Mouse (Mus musculus) 3134 (cell line): ENCODE measurements around the gene Gpr153.
A peak's percentile ranks its signal among the peaks of the same experiment; 100 is the strongest.

Experiments
- DNase-seq: peaks from one replicate; pipeline ENCODE4 v3.0.0-alpha.2; 2011; ENCODE audit warnings: low spot score; ENCODE audit not compliant: insufficient read length; ENCODE audit errors: extremely low read depth

Gene Gpr153

DNA sequence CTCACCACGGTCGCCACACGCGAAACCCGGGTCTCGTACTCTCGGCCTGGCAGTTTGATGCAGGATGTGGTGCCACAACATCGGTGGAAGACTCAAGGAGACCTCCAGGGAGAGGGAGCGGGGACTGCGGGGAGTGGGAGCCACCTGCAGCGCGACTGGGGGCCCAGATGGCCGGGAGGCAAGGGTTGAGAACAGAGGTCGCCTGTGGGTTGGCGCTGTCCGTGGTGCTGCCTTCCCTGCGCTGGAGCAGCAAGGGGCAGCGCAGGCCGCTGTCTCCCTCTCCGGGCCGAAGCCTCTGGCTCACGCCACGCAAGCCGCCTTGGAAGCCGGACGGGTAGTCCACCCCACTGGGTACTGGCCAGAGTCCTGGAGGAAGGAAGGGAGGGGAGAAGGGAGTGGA, 12.9 kb downstream of the Gpr153 start:
- no peak for DNase-seq

DNA sequence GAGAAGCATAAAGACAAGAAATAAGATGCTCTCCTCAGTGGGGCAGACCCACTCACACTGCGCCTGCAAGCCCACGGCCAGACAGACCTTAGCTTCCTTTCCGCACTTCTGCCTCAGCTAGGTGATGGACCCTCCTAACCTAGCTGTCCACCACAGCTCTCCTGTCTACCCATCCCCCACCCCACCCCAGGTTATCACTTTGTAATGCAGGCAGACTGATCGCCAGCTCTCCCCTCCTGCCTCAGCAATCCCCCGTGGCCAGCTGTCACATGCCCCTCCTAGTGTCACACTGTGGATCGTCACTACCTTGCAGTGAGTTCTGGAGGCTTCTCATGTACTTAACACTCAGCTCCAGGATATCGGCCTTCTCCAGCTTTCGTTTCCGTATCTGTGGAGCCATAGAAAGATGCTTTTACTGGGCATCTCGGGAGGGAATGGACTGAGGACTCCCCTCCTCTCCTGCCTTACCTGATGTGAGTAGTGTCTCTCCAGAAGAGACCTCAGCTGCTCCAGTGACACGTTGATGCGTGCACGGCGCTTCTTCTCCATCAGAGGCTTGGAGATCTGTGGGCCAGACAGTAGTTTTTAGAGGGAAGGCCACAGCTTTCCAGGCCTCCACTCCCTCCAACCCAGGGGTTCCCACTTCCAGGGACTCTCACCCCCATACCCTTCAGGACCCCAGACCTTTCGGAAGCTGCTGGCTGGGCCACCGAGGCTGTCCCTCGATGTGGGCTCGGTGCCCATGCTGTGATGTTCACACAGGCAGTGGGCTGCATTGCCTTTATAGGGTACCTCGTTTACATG, 13.5 kb downstream of the Gpr153 start:
- DNase-seq: no peak

DNA sequence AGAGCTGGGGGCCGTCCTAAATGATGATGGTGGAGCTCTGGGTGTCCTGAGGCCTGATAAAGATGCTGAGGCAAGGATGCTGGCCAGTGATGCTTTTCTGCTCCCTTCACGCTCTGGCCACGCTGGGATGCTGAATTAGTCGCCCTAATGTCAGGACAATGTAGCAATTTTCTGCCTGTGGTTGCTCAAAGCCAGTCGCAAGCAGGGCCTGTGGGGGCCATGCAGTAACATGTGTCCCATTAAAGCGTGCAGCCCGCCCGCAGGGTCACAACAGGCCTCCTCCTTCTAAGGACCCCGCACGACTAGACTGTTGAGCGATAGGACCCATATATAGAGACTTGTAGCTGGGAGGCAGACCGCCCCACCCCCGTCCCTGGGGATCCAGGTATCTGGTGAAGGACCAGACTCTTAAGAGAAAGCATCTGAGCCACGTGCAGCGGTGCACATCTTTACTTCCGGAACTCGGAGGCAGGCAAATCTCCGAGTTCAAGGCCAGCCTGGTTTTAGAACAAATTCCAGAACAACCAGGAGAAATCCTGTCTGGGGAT, 14.4 kb downstream of the Gpr153 start:
- DNase-seq: no peak

DNA sequence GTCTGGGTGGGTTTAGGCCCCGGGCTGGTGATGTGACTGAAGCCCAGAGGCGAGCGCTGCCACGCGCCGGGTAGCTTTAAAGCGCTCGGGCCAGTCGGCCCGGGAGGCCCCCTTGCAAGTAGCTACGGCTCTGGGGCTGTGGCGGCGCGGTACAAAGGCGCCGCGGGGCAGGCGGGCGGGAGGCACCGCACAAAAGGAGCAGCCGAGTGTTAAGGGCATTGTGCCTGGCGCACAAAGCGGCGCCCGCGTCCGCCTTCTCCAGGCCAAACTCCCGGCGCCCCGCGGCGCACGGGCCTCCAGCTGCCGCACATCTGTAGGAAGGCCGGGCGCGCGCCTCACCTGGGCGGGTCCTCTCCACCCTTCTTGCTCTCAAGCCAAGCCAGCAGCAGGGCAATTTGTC, 16.4 kb downstream of the Gpr153 start:
- no peak for DNase-seq

DNA sequence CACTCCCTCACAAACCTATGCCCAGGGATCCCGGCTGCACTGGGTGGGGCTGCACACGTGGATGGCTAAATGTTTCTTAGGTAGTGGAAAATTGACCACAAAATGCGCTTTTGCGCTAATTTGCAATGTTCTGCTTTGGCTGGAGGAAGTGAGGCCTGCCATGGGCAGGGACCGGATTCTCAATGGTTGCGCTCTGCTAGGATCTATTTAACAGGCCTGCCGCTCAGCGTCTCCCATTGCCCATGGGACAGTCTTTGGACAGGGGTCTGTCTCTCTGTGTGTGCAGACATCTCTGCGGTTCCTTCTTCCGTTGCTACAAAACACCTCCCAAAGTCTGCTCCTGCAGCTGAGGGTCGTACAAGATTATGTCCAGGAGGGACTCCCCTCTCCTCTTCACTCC, 17.0 kb downstream of the Gpr153 start:
- DNase-seq: no peak

DNA sequence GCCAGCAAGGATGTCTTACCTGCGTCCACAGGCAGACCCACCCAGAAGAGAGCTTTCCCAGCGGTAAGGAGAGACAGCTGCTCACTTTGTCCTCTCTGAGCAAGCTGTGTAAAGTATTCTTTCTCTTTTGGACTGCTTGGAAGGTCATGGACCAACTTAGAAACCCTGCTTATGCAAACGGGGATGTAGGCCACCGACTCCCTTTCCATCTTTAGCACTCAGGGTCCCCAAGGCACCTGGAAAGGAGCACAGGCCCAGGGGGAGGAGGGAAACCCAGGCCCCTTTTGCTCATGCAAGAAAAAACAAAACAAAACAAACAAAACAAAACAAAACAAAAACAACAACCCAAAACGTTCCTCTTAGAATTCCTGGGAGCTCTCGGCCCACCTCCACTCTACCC, 17.5 kb downstream of the Gpr153 start, which contains the start of gene Hes3:
TSS of gene Hes3 (minus strand) at position 101 of the 400 bp plus-strand sequence.
- DNase-seq: no peak

DNA sequence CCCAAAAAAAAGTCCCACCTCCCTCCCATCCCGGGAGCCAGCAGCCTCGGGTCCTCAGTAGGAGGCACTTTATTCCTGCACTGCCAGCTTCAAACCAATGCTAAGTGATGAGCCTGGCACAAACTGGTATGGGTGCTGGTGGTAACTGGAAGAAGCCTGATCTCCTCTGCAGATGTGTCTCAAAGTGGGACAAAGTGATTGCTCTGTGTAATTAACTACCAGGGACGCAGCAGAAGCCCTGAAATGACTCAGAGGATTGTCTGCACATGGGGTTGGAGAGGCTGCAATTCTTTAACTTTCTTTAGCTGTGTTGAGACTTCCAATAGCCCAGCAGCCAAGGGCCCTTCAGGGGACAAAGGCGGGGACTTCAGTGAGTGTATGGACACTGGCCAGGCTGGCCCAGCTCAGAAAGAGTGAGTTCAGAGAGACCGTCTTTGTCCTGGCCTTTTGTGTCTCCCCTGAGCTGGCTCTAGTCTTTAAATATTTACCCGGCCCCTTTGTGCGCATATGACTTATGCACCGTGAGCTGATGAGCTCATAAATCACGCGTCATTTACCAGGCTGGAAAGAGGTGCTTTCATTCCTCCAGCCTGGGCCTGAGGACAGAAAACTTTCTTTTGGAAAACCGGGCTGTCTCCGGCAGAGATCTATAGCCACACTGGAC, 18.2 kb downstream of the Gpr153 start:
- no peak for DNase-seq

DNA sequence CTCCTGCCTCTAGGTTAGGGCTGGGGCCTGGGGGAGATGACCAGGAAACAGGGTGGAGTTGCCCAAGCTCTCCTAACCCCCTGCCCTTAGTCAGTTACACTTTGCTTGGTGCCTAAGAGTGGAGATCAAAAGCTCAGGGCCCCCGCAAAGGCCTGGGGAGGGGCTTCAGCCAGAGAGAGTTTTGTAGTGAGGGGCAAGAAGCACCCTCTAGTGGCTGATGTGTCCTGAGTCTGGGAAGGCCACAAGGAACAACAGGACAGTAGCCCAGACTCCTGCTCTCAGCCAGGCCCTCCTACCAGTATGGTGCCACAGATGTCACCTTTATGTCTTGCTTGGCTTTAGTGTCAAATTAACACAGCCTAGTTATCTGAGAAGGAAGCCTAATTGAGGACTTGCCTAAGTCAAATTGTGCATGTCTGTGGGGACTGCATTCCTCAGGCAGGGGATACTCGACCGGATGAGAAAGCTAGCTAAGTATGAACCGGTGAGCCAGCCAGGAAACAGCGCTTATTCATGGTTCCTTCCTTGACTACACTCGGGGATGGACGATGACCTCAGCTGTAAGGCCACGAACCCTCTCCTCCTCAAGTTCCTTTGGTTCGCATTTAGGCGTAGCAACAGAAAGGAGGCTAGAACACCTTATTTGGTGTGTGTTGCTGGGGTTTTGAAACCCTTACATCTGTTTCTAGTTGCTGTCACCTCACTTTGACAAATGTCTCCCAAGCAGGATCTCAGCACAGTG, 20.3 kb downstream of the Gpr153 start:
- DNase-seq: no peak

DNA sequence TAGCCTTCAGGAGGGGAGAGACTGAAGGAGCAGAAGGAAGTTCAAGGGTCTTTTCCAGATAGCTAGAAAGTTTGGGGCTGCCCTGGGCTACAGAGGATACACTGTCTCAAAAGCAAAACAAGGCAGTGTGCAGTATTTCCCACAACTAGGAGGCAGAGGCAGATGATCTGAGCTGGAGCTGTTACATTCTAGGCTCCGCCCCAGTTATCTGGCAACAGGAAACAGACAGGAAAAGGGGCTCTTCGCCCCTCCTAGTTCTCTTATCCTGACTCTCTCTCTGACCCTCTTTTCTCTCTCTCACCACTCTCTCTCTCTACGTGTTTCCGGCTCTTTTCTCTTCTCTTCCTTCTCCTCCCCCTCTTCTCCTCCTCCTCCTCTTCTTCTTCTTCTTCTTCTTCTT, 21.9 kb downstream of the Gpr153 start:
- no peak for DNase-seq

DNA sequence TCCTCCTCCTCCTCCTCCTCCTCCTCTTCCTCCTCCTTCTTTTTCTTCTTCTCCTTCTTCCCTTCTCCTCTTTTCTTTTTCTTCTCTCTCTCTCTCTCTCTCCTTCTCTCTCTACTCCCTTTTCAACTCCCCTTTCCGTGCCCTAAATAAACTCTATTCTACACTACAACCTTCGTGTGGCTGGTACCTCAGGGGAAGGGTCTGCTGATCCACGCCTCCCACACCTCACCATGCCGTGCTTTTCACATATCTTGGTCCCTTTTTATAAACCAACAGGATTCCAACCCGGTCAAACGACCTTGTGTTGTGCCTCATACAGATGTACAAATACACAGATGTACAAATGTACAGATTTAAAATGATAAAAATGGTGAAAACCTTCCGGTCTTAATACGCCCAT, 22.3 kb downstream of the Gpr153 start:
- no peak for DNase-seq

DNA sequence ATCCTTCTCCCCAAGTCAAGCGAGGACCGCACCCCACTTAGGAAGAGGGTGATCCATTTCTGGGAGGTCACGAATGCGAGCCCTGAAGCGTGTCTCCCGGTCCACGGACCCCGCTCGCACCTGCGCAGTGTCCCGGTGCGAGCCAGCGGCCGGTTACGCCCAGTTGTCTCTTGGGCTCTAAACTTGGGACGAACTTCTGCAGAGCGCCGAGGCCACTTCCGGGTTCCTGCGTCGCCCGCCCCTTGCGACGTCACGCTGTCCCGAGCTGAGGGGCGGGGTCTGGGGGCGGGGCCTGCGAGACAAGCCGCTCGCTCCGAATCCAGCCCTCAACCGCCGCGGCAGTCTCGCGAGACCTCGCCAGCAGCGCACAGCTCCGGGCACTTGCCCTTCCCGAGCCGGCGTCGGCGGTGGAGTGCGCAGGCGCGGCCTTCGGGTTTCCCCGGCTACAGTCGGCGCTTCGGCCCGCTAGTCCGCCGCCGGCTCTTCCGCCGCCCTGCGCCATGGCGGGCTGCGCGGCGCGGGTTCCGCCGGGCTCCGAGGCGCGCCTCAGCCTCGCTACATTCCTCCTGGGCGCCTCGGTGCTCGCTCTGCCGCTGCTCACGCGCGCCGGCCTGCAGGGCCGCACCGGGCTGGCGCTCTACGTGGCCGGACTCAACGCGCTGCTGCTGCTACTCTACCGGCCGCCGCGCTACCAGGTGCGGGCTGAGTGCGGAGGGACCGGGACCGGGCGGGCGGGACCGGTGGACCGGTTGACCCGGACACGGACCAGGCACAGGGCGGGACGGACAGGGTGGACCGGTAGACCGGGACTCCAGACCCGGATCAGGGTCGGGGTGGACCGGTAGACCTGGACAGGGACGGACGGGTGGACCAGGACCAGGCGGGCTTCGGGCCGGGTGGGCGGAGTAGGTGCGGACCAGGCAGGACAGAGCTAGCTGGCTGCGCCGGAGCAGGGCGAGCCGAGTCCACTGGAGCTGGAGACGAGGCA, 23.1 kb downstream of the Gpr153 start, which contains the start of gene Icmt:
TSS of gene Icmt (plus strand) at position 354 of the 988 bp plus-strand sequence.
- DNase-seq: peak; percentile 94

DNA sequence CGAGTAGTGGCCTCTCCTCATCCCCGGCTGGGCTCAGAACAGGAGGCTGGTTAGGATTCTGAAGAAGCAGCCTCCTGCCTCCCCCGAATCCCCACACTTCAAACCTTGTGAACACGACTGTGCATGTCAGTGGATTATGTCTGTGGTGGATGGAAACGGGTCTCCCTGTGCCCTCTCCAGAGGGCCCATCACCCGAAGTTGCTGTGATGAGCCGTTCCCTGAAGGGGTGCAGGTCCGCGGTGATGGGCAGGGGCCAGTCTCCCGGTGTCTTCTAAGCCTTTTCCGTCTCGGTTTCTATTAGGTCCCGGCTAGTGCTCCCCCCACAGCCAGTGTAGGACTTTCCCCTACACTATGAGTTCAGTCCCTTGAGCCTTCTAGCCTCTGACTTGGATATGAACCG, 24.8 kb downstream of the Gpr153 start:
- no peak for DNase-seq

DNA sequence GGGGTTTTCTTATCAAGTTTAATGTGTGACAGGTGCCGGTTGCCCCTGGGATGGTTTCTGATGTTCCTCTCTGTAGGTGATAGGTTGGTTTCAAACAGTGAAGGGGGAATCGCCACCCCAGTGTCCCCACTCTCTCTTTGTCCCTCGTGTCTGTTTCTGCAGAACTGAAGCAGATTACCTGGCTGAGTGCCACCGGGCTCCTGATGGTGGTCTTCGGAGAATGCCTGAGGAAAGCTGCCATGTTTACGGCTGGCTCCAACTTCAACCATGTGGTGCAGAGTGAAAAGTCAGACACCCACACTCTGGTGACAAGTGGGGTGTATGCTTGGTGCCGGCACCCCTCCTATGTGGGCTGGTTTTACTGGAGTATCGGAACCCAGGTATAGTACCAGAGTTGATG, 26.3 kb downstream of the Gpr153 start:
- no peak for DNase-seq

DNA sequence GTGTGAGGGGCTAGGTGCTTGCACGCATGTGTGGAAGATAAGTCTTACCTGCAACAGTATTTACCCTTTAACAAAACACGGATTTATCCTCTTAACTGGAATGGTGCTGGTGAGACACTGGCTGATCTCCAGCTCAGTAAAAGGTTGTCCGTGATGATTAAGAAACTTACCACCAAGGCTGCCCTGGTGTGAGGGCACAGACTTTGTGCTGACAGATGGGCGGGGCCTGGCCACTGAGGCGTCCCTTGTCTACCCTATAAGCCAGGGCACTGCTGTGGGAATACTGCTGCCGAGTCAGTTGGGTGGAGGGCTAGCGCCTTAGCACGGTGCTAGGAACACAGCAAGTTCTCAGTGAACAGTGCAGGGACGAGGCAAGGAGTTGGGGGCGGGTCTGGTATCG, 28.0 kb downstream of the Gpr153 start:
- DNase-seq: no peak

DNA sequence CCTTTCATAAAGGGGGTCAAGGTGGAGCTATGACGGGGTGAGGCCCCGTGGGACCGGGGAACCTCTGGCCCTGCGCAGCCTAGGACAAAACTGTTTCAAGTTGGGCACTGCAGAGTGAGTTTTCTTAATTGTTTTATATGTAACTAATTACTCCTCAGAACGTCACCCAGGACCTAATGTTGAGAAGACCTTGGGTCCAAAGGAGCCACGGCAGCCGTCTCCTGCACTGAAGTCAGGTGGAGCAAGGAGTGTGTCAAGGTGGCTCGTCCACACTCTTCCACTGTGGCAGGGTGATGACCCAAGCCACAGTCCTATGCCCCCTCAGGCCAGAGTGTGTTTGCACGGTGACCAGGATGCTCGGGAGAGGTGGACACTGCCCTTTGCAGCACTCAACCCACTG, 29.1 kb downstream of the Gpr153 start:
- no peak for DNase-seq

DNA sequence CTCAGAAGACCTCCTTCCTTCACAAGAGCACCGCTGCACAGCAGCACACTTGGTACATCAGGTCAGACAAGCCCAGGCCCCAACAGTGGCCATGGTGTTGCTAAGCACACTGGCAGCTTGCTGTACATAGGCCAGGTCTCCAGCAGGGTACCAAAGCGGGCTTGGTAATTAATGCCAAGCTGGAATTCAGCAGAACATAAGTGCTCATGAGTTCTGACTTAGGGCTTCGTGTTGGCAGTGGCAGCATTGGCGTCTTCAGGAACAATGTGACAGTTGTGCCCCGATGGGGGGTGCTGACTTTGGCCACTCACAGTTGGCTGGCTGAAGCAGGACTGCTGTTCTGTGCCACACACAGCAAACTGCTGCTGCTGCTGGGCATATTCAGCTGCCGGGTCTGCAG, 30.7 kb downstream of the Gpr153 start:
- no peak for DNase-seq

DNA sequence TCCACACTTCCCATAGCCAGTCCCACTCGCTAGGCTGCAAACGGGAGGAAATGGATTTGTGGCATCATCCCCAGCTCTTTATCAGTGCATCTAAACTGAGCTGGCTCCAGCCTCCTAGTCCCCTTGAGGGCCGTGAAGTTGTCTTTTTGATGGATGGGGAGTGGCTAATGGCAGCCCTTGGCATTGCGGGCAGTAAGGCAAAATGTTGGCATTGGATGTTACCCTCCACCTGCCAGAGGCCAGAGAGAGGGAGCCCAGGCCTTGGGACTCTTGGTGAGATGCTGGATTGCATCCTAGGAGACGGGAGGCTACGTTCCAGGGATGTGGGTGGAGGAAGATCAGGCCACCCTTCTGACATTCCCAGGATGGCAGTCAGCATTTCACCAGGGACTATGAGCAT, 32.0 kb downstream of the Gpr153 start:
- no peak for DNase-seq

DNA sequence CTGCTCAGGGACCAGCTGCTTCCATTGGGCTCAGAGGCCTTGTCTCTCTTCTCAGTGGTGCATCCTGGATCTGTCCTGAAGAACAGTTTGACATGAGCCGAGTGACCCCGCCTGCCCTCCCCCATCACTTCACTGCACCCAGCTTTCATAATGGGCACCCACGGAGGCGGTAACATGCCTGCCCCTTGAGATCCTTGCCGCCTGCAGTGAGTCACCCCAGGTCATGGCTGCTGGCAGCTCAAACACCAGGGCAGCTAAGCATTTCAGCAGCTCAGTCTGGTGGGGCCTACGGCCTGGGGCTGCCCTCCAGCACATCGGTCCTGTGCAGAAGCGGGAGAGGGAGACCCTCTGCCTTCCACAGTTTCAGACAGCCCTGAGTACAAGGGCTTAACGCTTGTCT, 33.5 kb downstream of the Gpr153 start:
- no peak for DNase-seq

DNA sequence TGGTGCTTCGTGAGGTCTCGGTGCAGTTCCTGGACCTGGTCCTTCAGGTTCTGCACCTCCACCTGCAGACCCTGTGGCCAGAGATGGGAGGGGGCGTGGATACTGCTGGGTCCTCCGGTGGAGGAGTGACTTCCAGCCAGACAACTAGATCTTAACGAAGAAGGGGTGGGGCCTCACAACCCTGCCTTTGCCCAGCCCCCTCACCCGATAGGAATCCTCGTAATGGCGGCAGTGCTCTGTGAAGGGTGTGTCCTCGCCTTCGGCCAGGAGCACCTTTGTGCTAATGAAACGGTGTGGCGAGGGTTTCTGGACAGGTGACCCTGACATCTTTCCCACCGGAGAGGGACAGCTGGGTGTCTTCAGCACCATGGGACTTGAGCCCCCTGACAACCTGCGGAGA, 38.2 kb downstream of the Gpr153 start:
- DNase-seq: no peak

DNA sequence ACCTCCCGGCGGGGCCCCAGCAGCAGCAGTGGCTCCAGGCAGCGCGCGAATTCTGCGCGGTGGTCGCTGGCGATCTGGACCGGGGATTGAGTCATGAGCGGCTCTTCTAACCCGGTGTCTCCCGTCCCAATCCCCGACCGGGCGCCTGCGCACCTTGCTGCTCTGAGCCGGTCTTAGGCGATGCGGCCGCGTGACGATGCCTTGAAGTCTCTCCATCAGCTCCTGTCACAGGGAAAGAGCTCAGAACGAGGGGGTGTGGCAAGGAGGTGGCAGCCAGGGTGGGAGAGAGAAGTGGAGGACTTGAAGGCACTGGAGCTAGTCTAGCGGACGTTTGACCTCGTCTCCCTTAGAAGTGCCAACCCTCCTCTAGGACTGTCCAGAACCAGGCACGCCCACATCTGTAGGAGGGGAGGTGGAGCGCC, 39.2 kb downstream of the Gpr153 start:
- no peak for DNase-seq
